Mouse (Mus musculus): ENCODE measurements around the gene Slc6a5.
"Not testable (repeated sequence)": the region's sequence is repeated elsewhere in the genome, so short reads cannot be mapped to it uniquely, and the experiment has no call there.

Gene Slc6a5

GRCm38 (mm10) chr7:49913728-49914328 is 3.9 kb downstream of the Slc6a5 start:
- DNase-seq = no peak

GRCm38 (mm10) chr7:49914946-49915345 is 5.0 kb downstream of the Slc6a5 start:
- no peak for DNase-seq

- no peak for DNase-seq
Measured at GRCm38 (mm10) chr7:49915471-49915870, 5.5 kb downstream of the Slc6a5 start.

GRCm38 (mm10) chr7:49919494-49919893 is 9.5 kb downstream of the Slc6a5 start:
- DNase-seq = no peak

- DNase-seq = no peak
Measured at GRCm38 (mm10) chr7:49920751-49921150, 10.8 kb downstream of the Slc6a5 start.

- peak; percentile 7 for DNase-seq
Measured at GRCm38 (mm10) chr7:49922928-49923327, 13.0 kb downstream of the Slc6a5 start.

GRCm38 (mm10) chr7:49923376-49923775 is 13.4 kb downstream of the Slc6a5 start:
- DNase-seq = peak; percentile 83

- DNase-seq = no peak
Measured at GRCm38 (mm10) chr7:49928571-49928970, 18.6 kb downstream of the Slc6a5 start.

- DNase-seq = no peak
Measured at GRCm38 (mm10) chr7:49929999-49930398, 20.1 kb downstream of the Slc6a5 start.

GRCm38 (mm10) chr7:49933386-49934115 is 23.6 kb downstream of the Slc6a5 start:
- DNase-seq = not testable (repeated sequence)

- no peak for DNase-seq
Measured at GRCm38 (mm10) chr7:49936821-49937220, 26.9 kb downstream of the Slc6a5 start.

- no peak for DNase-seq
Measured at GRCm38 (mm10) chr7:49942023-49942422, 32.1 kb downstream of the Slc6a5 start.

GRCm38 (mm10) chr7:49942490-49942889 is 32.5 kb downstream of the Slc6a5 start:
- no peak for DNase-seq

- no peak for DNase-seq
Measured at GRCm38 (mm10) chr7:49946691-49947090, 36.7 kb downstream of the Slc6a5 start.

- DNase-seq = peak; percentile 27
Measured at GRCm38 (mm10) chr7:49953546-49954181, 43.7 kb downstream of the Slc6a5 start.

GRCm38 (mm10) chr7:49954834-49955233 is 44.9 kb downstream of the Slc6a5 start:
- DNase-seq = no peak

GRCm38 (mm10) chr7:49957142-49957541 is 47.2 kb downstream of the Slc6a5 start:
- DNase-seq = no peak

GRCm38 (mm10) chr7:49963764-49964163 is 53.8 kb downstream of the Slc6a5 start:
- no peak for DNase-seq

- DNase-seq = no peak
Measured at GRCm38 (mm10) chr7:49969516-49969915, 59.6 kb downstream of the Slc6a5 start.

- DNase-seq = no peak
Measured at GRCm38 (mm10) chr7:49974841-49975440, 65.0 kb downstream of the Slc6a5 start, which contains the start of gene Nell1. TSS of gene Nell1 (plus strand) at chr7:49974864.

- no peak for DNase-seq
Measured at GRCm38 (mm10) chr7:49975441-49976121, 65.6 kb downstream of the Slc6a5 start.

- DNase-seq = no peak
Measured at GRCm38 (mm10) chr7:49981511-49982227, 71.7 kb downstream of the Slc6a5 start.
